Mouse (Mus musculus) monocyte, adult 2 months (primary cell): Measurements from ENCODE around the gene Rbm47.

Experiments
- DNase-seq, 2 experiments: peaks; one replicate each; pipeline ENCODE4 v3.0.0; 2022; ENCODE audit warnings: low spot score in 2 of 2, low read depth in 1 of 2

Rbm47 gene

GRCm38 (mm10) chr5:65967091-65967490 is 205.8 kb downstream of the Rbm47 start:
- DNase-seq = no peak
